Mouse (Mus musculus) limb, embryonic 13.5 days (tissue): ENCODE measurements around the gene Hps1. TPM values are rescaled to one million over a fixed set of nuclear protein-coding genes. Genes with fewer than 3 reads are reported as not detected.
"Not testable (repeated sequence)": the region's sequence is repeated elsewhere in the genome, so short reads cannot be mapped to it uniquely, and the experiment has no call there.

Source experiments
- ATAC-seq: fragments of 200-750 bp; cut with Nextera tagmentation; 2 replicates; pipeline ENCODE4 v1.8.0; 2017; ENCODE audit warnings: low read depth, moderate number of reproducible peaks, moderate TSS enrichment; ENCODE audit not compliant: low FRiP score
- H3K27ac ChIP-seq: fragments of 300-500 bp; sonication (generic); 2 replicates; pipeline ENCODE4 v1.5.1; 2015; ENCODE audit warnings: inconsistent platforms, mild to moderate bottlenecking, moderate library complexity
- H3K27me3 ChIP-seq: fragments of 300-500 bp; sonication (generic); 2 replicates; pipeline ENCODE4 v1.6.1; 2015; ENCODE audit warnings: mild to moderate bottlenecking, inconsistent platforms
- H3K36me3 ChIP-seq: fragments of 300-500 bp; sonication (generic); 2 replicates; pipeline ENCODE4 v1.6.1; 2015; ENCODE audit warnings: inconsistent platforms, mild to moderate bottlenecking, moderate library complexity
- H3K4me1 ChIP-seq: fragments of 300-500 bp; sonication (generic); 2 replicates; pipeline ENCODE4 v1.6.1; 2015; ENCODE audit warnings: inconsistent platforms
- H3K4me2 ChIP-seq: fragments of 300-500 bp; sonication (generic); replicated peaks from 2 replicates; pipeline ENCODE4 v1.6.1; 2015; ENCODE audit warnings: inconsistent platforms, mild to moderate bottlenecking, moderate library complexity
- H3K4me3 ChIP-seq: fragments of 300-500 bp; sonication (generic); 2 replicates; pipeline ENCODE4 v1.5.1; 2015; ENCODE audit warnings: moderate library complexity, mild to moderate bottlenecking, inconsistent platforms
- H3K9ac ChIP-seq: fragments of 300-500 bp; sonication (generic); 2 replicates; pipeline ENCODE4 v1.6.1; 2015; ENCODE audit warnings: mild to moderate bottlenecking, inconsistent platforms
- H3K9me3 ChIP-seq: fragments of 300-500 bp; sonication (generic); 2 replicates; pipeline ENCODE4 v1.6.1; 2016; ENCODE audit warnings: inconsistent platforms
- WGBS: fragments of 180-500 bp; shearing (Covaris S2); methylation state at CpG from one replicate; pipeline ENCODE4 v1.1.7; 2015; 5-methylcytosine and 5-hydroxymethylcytosine counted together
- polyA plus RNA-seq: library from polyadenylated mRNA; unstranded; fragments of >200 nt; fragmentation: Nextera tagmentation; extraction: Ambion mirVana; gene quantifications from 2 replicates; pipeline ENCODE4 v1.2.1, GENCODE M21; 2015

Gene Hps1
- polyA plus RNA-seq, 1 experiment from 2014 or later, result 15.2 TPM

DNA sequence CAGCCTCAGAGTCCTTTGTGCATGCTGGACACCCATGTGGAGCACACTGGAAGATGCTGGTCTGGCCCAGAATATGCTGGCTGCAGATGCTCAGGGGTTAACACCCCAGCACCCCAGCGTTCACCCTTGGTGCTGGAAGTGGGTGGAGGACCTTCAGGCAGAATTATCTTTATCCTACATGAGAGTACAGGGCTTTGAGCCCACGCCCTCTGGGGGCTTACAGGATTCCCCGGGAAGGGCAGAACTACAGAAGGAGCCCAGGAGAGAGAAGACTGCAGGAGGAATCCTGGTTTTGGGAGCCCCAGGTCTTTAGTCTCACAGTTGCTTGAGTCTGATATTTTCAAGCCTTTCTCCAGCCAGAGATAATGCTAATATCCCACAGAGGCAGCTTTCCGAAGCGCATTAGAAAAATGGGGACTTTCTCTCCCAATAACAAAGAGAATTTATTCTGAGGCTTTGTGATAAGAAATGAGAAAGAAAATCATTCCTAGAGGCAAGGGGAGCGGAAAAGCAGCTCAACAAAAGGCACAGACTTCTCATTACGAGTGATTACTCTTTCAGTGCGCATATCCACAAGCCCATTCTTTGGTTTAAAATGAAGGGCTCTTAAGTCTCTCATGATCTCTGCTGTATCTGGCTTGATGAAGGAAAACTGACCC is 5.9 kb upstream of the Hps1 start:
- H3K4me3 ChIP-seq, result no peak overlapping the region
- no peak overlapping the region for H3K4me2 ChIP-seq
- H3K9me3 ChIP-seq, result no peaks in the 10 kb centered on the region
- no peak overlapping the region for H3K27ac ChIP-seq
- no peak overlapping the region for H3K9ac ChIP-seq
- 0 out of 2 replicates have a peak, but pooled peaks cover 3% of the 10 kb centered on the region for H3K4me1 ChIP-seq
- no peaks in the 10 kb centered on the region for H3K36me3 ChIP-seq
- WGBS, result 65% methylated on average over 8 of the region's 8 CpGs
- no peak for ATAC-seq
- H3K27me3 ChIP-seq, result peaks cover 19% of the 10 kb centered on the region; the same call in 1 of the 2 replicates

DNA sequence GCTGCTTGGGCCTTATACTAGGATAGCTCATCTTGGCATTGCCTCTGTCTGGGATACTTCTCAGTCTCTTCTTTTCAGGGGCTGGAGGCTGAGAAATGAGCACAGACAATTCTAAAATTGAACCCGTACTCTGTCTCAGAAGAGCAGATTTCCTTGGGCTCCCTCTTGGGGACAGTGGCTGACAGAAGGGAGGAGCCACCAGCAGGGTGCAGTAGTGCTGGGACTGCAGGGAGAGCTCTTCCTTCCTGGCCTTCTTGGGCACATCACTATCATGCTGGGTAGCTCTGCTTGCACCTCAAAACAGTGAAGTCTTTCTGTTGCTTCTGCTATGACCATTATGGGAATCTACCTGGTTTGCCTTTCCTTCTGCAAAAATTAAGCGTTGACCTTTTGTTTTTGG is 5.4 kb upstream of the Hps1 start:
- Histone ChIP-seq H3K9me3 (no peaks in the 10 kb centered on the region), H3K4me3 (no peak overlapping the region), H3K36me3 (no peaks in the 10 kb centered on the region), H3K4me1 (0 out of 2 replicates have a peak, but pooled peaks cover 3% of the 10 kb centered on the region), H3K9ac (no peak overlapping the region), H3K27ac (no peak overlapping the region), H3K27me3 (peaks cover 19% of the 10 kb centered on the region; the same call in 1 of the 2 replicates), H3K4me2 (no peak overlapping the region)
- no peak for ATAC-seq
- WGBS, result 40% methylated on average over 2 of the region's 2 CpGs

DNA sequence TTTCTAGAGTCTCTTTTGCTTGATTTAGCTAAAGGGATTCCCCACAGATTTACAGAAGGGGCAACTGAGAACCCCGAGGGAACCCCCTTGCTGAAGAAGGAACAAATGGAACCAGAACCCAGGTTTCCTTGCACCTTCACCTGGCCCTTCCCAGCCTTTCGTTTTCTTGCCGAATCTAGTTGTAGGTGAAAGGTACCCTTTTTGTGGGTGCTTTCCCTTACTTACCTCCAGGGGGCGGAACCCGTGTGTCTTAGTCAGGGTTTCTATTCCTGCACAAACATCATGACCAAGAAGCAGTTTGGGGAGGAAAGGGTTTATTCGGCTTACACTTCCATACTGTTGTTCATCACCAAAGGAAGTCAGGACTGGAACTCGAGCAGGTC is 369 bp upstream of the Hps1 start:
- H3K4me3 ChIP-seq, result peak overlapping the region; percentile 63
- peak overlapping the region; percentile 77; the same call in 1 of the 2 replicates for H3K27ac ChIP-seq
- ATAC-seq, H3K27me3 ChIP-seq, H3K4me1 ChIP-seq, H3K9me3 ChIP-seq, H3K36me3 ChIP-seq: not testable (repeated sequence)
- peak overlapping the region; percentile 74 for H3K4me2 ChIP-seq
- H3K9ac ChIP-seq, result peak overlapping the region; percentile 67
- WGBS, result 49% methylated on average over 7 of the region's 7 CpGs

DNA sequence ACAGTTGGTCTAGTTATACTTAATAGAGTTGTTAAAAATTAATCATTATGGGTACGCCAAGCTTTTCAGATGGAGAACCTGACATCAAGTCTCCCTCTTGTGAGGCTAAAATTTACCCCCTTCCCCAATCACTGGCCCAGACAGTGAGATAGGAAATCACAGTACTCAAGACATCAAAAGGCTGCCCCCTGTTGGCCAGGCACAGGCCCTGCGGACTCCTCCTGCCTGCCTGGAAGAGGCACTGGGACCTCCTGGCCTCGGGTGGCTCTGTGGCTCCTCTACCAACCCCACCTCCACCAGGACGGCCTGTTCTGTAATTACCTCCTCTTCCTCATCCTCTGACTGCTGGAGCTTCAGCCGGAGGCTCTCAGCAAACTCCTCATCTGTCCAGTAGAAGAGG is 2.0 kb downstream of the Hps1 start:
- peaks cover 6% of the 10 kb centered on the region; the same call in 1 of the 2 replicates for H3K4me1 ChIP-seq
- H3K9me3 ChIP-seq, result no peaks in the 10 kb centered on the region
- H3K27me3 ChIP-seq, result no peaks in the 10 kb centered on the region
- no peak overlapping the region for H3K4me2 ChIP-seq
- H3K27ac ChIP-seq, result no peak overlapping the region
- no peaks in the 10 kb centered on the region; the same call in 1 of the 2 replicates for H3K36me3 ChIP-seq
- H3K9ac ChIP-seq, result no peak overlapping the region
- no peak overlapping the region for H3K4me3 ChIP-seq
- 79% methylated on average over 5 of the region's 5 CpGs for WGBS
- no peak for ATAC-seq

DNA sequence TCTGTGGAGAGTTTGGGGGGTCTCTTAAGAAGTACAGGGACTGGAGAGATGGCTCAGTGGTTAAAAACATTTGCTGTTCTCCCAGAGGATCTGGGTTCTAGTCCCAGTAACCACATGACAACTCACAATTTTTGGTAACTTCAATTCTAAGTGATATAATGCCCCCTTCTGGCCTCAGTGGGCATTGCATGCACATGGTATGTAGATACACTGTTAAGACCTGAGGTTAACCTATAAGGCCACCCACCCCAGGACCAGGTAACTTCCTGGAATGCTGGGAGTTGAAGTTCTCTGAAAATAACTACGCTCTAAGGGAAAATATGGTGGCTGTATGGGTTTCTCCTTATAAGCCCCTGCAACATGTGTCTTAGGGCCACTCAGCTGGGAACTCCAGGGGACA is 3.0 kb downstream of the Hps1 start:
- Histone ChIP-seq H3K4me1 (peaks cover 6% of the 10 kb centered on the region; the same call in 1 of the 2 replicates), H3K27ac (no peak overlapping the region), H3K36me3 (no peaks in the 10 kb centered on the region; the same call in 1 of the 2 replicates), H3K9ac (no peak overlapping the region), H3K27me3 (no peaks in the 10 kb centered on the region), H3K9me3 (no peaks in the 10 kb centered on the region), H3K4me2 (no peak overlapping the region), H3K4me3 (no peak overlapping the region)
- ATAC-seq, result no peak
- WGBS, result 96% methylated on average over 1 of the region's 1 CpGs

DNA sequence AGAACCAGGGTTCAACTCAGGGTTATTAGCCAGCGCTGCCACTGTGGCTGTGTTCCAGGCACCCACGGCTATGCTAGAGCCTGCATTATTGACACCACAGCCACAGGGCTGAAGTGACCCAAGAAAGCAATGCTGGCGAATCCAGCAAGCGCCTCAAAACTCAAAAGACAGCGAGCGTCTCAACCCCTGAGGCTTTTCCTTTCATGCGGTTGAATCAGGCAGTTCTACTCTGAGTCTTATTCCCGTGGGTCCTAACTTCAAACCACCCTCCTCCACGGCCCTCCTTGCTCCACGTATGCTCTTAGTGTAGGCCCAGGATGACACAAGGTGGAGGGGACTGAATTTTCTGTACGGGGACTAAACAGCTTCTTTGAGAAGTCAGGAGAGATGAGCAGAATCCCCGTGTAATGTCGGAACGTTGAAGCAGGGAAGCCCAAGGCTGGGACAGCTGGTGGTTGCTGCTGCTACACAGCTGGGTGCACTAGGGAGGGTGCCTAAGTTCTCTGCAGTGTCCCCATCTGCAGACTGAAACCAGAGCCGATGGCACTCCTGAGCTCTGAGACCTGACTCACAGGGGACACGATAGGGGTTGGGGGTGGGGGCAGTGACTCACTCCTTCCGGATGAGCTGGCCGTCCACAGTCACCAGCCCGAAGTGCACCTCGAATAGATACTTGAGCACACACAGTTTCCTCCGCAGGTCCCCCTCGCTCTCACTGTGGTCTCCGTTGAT is 9.5 kb downstream of the Hps1 start:
- Histone ChIP-seq H3K27ac (no peak overlapping the region), H3K27me3 (no peaks in the 10 kb centered on the region), H3K4me1 (peaks cover 7% of the 10 kb centered on the region; the same call in 1 of the 2 replicates), H3K4me2 (no peak overlapping the region), H3K36me3 (peaks cover 18% of the 10 kb centered on the region; the same call in 1 of the 2 replicates), H3K4me3 (no peak overlapping the region), H3K9me3 (no peaks in the 10 kb centered on the region), H3K9ac (no peak overlapping the region)
- ATAC-seq, result no peak
- 79% methylated on average over 23 of the region's 23 CpGs for WGBS

DNA sequence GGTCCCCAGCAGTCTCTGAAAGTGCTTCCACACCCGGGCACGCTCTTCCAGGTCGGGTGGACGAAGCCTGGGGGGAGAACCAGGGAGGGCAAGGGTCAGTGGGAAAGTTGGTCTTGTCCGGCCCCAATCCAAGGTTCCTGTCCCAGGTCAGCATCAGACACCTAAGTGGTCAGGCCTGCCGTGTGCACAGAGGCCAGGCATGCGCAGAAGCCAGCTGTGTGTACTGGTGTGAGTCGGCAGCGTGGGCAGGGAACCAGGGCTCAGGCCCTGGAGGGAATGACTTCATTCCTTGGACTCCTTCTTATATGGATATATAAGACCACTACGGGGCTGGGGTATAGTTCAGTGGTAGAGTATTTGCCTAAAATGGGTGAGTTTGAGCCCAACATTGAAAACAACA is 10.1 kb downstream of the Hps1 start:
- no peaks in the 10 kb centered on the region for H3K9me3 ChIP-seq
- ATAC-seq, result no peak
- WGBS, result 82% methylated on average over 10 of the region's 10 CpGs

DNA sequence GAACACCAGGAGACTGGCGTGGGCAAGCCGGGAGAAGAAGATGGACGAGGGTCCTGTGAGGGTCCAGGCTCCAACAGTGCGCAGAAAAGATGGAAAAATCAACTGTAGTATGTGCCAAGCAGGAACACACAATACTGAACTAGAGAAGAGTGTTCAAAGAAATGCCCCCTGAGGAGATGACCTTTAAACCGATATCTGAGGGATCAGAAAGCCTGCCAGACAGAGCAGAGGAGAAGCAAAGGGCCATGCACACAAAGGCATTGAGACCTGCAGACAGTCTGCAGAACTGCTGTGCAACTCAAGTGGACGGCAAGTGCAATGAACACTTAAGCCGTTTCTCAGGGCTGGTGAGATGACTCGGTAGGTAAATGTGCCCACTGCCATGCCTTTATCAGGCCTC is 12.4 kb downstream of the Hps1 start:
- WGBS, result 75% methylated on average over 8 of the region's 8 CpGs
- Histone ChIP-seq H3K36me3 (peaks cover 18% of the 10 kb centered on the region; the same call in 1 of the 2 replicates), H3K4me2 (no peak overlapping the region), H3K4me1 (peaks cover 24% of the 10 kb centered on the region), H3K4me3 (no peak overlapping the region), H3K27ac (no peak overlapping the region), H3K9me3 (no peaks in the 10 kb centered on the region), H3K27me3 (no peaks in the 10 kb centered on the region), H3K9ac (no peak overlapping the region)
- no peak for ATAC-seq

More for the DNA sequence above, 10.1 kb downstream of the Hps1 start:
- Histone ChIP-seq H3K36me3 (peaks cover 18% of the 10 kb centered on the region; the same call in 1 of the 2 replicates), H3K27me3 (no peaks in the 10 kb centered on the region), H3K4me1 (peaks cover 12% of the 10 kb centered on the region), H3K4me3 (no peak overlapping the region), H3K27ac (no peak overlapping the region), H3K4me2 (no peak overlapping the region), H3K9ac (no peak overlapping the region)

DNA sequence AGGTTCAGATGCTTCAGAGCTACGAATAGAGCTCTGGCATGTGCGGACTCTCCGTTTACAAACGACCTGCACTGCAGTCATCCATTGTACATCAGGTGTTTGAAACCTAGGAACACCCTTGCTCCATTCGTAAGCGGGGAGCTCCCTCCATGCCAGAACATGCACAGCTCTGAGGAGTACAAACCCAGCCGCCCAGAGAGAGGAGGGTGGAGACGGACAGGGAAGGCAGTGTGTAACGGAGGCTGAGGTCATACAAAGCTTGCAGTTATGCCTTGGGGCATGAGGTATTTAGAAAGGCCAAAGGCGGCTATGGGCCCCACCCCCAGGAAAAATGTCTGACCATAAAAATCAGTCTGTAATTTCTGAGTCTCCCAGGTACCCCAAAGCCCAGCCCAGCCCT is 15.4 kb downstream of the Hps1 start:
- peak; percentile 75 for ATAC-seq
- peak overlapping the region; percentile 79; the same call in 1 of the 2 replicates for H3K27ac ChIP-seq

DNA sequence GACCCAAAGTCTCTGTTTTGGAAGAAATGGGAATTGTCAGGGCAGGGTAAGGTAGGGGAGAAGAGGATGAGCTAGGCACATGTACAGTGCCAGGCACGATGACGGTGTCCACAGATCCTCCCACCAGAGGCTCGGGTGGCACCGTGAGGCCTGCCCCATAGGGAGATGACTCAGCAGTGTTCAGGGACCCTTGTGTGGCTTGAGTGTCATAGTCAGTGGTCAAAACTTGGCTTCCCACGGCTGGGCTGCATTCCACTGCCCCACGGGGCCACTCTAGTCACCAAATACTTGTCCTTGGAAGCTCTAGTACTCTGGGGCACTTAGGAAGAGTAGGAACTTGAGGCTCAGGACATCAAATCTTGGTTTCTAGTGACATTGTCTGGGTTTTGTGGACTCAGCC is 23.1 kb downstream of the Hps1 start:
- ATAC-seq, result no peak
- no peaks in the 10 kb centered on the region for H3K9me3 ChIP-seq
- H3K4me2 ChIP-seq, result no peak overlapping the region
- H3K9ac ChIP-seq, result no peak overlapping the region
- 89% methylated on average over 6 of the region's 6 CpGs for WGBS
- H3K27me3 ChIP-seq, result no peaks in the 10 kb centered on the region
- no peaks in the 10 kb centered on the region; the same call in 1 of the 2 replicates for H3K36me3 ChIP-seq
- peaks cover 37% of the 10 kb centered on the region for H3K4me1 ChIP-seq
- no peak overlapping the region for H3K4me3 ChIP-seq
- no peak overlapping the region for H3K27ac ChIP-seq

More for the DNA sequence above, 15.4 kb downstream of the Hps1 start:
- no peaks in the 10 kb centered on the region for H3K9me3 ChIP-seq
- no peak overlapping the region for H3K9ac ChIP-seq
- WGBS, result 42% methylated on average over 10 of the region's 10 CpGs
- H3K27me3 ChIP-seq, result no peaks in the 10 kb centered on the region
- H3K36me3 ChIP-seq, result peaks cover 8% of the 10 kb centered on the region; the same call in 1 of the 2 replicates
- peaks cover 17% of the 10 kb centered on the region for H3K4me1 ChIP-seq
- no peak overlapping the region for H3K4me3 ChIP-seq
- peak overlapping the region; percentile 15; the same call in 1 of the 2 replicates for H3K4me2 ChIP-seq

DNA sequence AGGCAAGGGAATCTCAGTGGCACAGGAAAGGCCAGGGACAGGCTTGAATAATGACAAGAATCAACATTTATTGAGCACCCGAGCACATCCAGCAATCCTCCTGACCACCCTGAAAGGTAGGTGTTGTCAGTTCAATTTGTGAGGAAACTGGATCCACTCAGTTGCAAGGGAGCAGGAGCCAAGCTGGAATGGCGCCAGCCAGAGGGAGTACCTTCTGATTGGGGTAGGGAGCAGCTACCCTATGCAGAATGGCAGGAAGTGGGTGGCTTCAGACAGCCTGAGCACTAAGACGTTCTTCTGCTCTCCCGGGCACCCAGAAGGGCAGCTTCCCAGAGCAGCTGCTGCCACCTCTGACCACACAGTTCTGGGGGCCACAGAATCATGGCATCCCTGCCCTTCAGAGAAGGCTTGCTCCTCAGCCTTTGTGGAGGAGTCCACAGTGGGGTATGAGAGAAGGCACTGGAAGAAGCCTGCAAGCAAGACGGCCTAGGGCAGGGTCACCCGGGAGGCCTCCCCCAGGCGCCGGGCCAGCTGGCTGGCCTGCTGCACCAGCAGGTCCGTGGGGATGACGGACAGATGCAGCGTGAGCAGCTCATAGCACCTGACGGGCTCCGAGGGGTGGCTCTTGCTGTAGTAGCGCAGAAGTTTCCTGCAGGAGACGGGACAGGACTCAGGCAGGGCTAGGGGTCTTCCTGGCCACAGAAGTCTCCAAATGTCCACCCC is 24.5 kb downstream of the Hps1 start:
- no peaks in the 10 kb centered on the region for H3K27me3 ChIP-seq
- WGBS, result 66% methylated on average over 15 of the region's 15 CpGs

More for the DNA sequence above, 24.5 kb downstream of the Hps1 start:
- no peak overlapping the region for H3K27ac ChIP-seq
- no peak overlapping the region for H3K9ac ChIP-seq
- H3K4me2 ChIP-seq, result no peak overlapping the region
- no peaks in the 10 kb centered on the region for H3K36me3 ChIP-seq
- no peak overlapping the region for H3K4me3 ChIP-seq
- ATAC-seq, result no peak
- peaks cover 40% of the 10 kb centered on the region for H3K4me1 ChIP-seq
- H3K9me3 ChIP-seq, result no peaks in the 10 kb centered on the region
